Mouse (Mus musculus) intestine, embryonic 15.5 days (tissue): ENCODE results near the gene Csrnp1. TPM values are rescaled to one million over a fixed set of nuclear protein-coding genes. Genes with fewer than 3 reads are reported as not detected.
"Not testable (repeated sequence)": the region's sequence is repeated elsewhere in the genome, so short reads cannot be mapped to it uniquely, and the experiment has no call there.

ENCODE experiments used
- ATAC-seq: fragments of 200-750 bp; cut with Nextera tagmentation; 2 replicates; pipeline ENCODE4 v1.8.0; 2017; ENCODE audit warnings: moderate TSS enrichment, moderate library complexity
- H3K27ac ChIP-seq: fragments of 300-500 bp; sonication (generic); 2 replicates; pipeline ENCODE4 v1.5.1; 2015; ENCODE audit warnings: mild to moderate bottlenecking, inconsistent platforms
- H3K27me3 ChIP-seq: fragments of 300-500 bp; sonication (generic); replicated peaks from 2 replicates; pipeline ENCODE4 v1.6.1; 2015; ENCODE audit warnings: inconsistent platforms
- H3K36me3 ChIP-seq: fragments of 300-500 bp; sonication (generic); 2 replicates; pipeline ENCODE4 v1.6.1; 2015; ENCODE audit warnings: inconsistent platforms
- H3K4me1 ChIP-seq: fragments of 300-500 bp; sonication (generic); replicated peaks from 2 replicates; pipeline ENCODE4 v1.6.1; 2015; ENCODE audit warnings: inconsistent platforms
- H3K4me2 ChIP-seq: fragments of 300-500 bp; sonication (generic); replicated peaks from 2 replicates; pipeline ENCODE4 v1.6.1; 2015; ENCODE audit warnings: mild to moderate bottlenecking, inconsistent platforms
- H3K4me3 ChIP-seq: fragments of 300-500 bp; sonication (generic); replicated peaks from 2 replicates; pipeline ENCODE4 v1.5.1; 2015; ENCODE audit warnings: inconsistent platforms
- H3K9ac ChIP-seq: fragments of 300-500 bp; sonication (generic); 2 replicates; pipeline ENCODE4 v1.6.1; 2015; ENCODE audit warnings: inconsistent platforms
- H3K9me3 ChIP-seq: fragments of 300-500 bp; sonication (generic); 2 replicates; pipeline ENCODE4 v1.6.1; 2016; ENCODE audit warnings: inconsistent platforms
- WGBS: fragments of 180-500 bp; shearing (Covaris S2); methylation state at CpG from one replicate; pipeline ENCODE4 v1.1.7; 2015; 5-methylcytosine and 5-hydroxymethylcytosine counted together
- polyA plus RNA-seq: library from polyadenylated mRNA; unstranded; fragments of >200 nt; fragmentation: Nextera tagmentation; extraction: Ambion mirVana; gene quantifications from 2 replicates; pipeline ENCODE4 v1.2.1, GENCODE M21; 2015

Csrnp1 gene
- polyA plus RNA-seq, 1 experiment from 2014 or later: 5.3 TPM

GRCm38 (mm10) chr9:120014828-120015227, 30.4 kb upstream of the Csrnp1 start:
- no peak overlapping the region for H3K27ac ChIP-seq
- H3K36me3 ChIP-seq: no peaks in the 10 kb centered on the region
- ATAC-seq: no peak
- peaks cover 6% of the 10 kb centered on the region; the same call in 1 of the 2 replicates for H3K4me1 ChIP-seq
- WGBS: 51% methylated on average over 6 of the region's 6 CpGs
- no peaks in the 10 kb centered on the region for H3K9me3 ChIP-seq
- H3K4me2 ChIP-seq: no peak overlapping the region
- H3K9ac ChIP-seq: peak overlapping the region; percentile 8; the same call in 1 of the 2 replicates
- H3K27me3 ChIP-seq: no peaks in the 10 kb centered on the region
- no peak overlapping the region for H3K4me3 ChIP-seq

- Histone ChIP-seq H3K36me3 (no peaks in the 10 kb centered on the region), H3K9me3 (no peaks in the 10 kb centered on the region), H3K27ac (no peak overlapping the region), H3K9ac (no peak overlapping the region), H3K4me3 (no peak overlapping the region), H3K4me2 (no peak overlapping the region), H3K4me1 (peaks cover 6% of the 10 kb centered on the region; the same call in 1 of the 2 replicates), H3K27me3 (no peaks in the 10 kb centered on the region)
- no peak for ATAC-seq
- WGBS: 68% methylated on average over 11 of the region's 11 CpGs
These were observed 28.9 kb upstream of the Csrnp1 start for GRCm38 (mm10) chr9:120013251-120013820.

- peaks cover 6% of the 10 kb centered on the region; the same call in 1 of the 2 replicates for H3K4me1 ChIP-seq
- WGBS: 83% methylated on average over 5 of the region's 5 CpGs
- no peak overlapping the region for H3K4me3 ChIP-seq
- no peaks in the 10 kb centered on the region for H3K9me3 ChIP-seq
- no peak overlapping the region for H3K27ac ChIP-seq
- ATAC-seq: no peak
- H3K36me3 ChIP-seq: no peaks in the 10 kb centered on the region
- H3K9ac ChIP-seq: no peak overlapping the region
- no peak overlapping the region for H3K4me2 ChIP-seq
- no peaks in the 10 kb centered on the region for H3K27me3 ChIP-seq
These were observed 28.3 kb upstream of the Csrnp1 start for GRCm38 (mm10) chr9:120012781-120013180.

- H3K9ac ChIP-seq, H3K36me3 ChIP-seq, H3K27me3 ChIP-seq, H3K4me2 ChIP-seq, H3K4me3 ChIP-seq, H3K27ac ChIP-seq, H3K9me3 ChIP-seq, ATAC-seq, H3K4me1 ChIP-seq: not testable (repeated sequence)
- WGBS: 81% methylated on average over 6 of the region's 6 CpGs
These were observed 27.7 kb upstream of the Csrnp1 start for GRCm38 (mm10) chr9:120012161-120012560.

- Histone ChIP-seq H3K9ac (no peak overlapping the region), H3K36me3 (no peaks in the 10 kb centered on the region)
- WGBS: 1% methylated on average over 10 of the region's 10 CpGs
These were observed 27.1 kb upstream of the Csrnp1 start for GRCm38 (mm10) chr9:120011533-120011932.

GRCm38 (mm10) chr9:120010781-120011511, 26.5 kb upstream of the Csrnp1 start:
- H3K9ac ChIP-seq: 0 out of 2 replicates have a peak overlapping the region, but pooled peaks have one; percentile 30

More at GRCm38 (mm10) chr9:120011533-120011932, 27.1 kb upstream of the Csrnp1 start:
- peak; percentile 66 for ATAC-seq
- peak overlapping the region; percentile 63 for H3K27ac ChIP-seq
- peak overlapping the region; percentile 87 for H3K4me2 ChIP-seq
- peak overlapping the region; percentile 38 for H3K4me3 ChIP-seq
- H3K27me3 ChIP-seq: no peaks in the 10 kb centered on the region
- H3K4me1 ChIP-seq: peaks cover 6% of the 10 kb centered on the region; the same call in 1 of the 2 replicates
- no peaks in the 10 kb centered on the region for H3K9me3 ChIP-seq

GRCm38 (mm10) chr9:120009871-120010270, 25.4 kb upstream of the Csrnp1 start:
- no peak overlapping the region for H3K4me3 ChIP-seq
- no peak for ATAC-seq
- no peak overlapping the region for H3K27ac ChIP-seq
- no peaks in the 10 kb centered on the region for H3K27me3 ChIP-seq
- no peaks in the 10 kb centered on the region for H3K36me3 ChIP-seq
- H3K9ac ChIP-seq: no peak overlapping the region
- WGBS: 91% methylated on average over 3 of the region's 3 CpGs
- peaks cover 10% of the 10 kb centered on the region; the same call in 1 of the 2 replicates for H3K4me1 ChIP-seq
- no peak overlapping the region for H3K4me2 ChIP-seq
- no peaks in the 10 kb centered on the region for H3K9me3 ChIP-seq

More at GRCm38 (mm10) chr9:120010781-120011511, 26.5 kb upstream of the Csrnp1 start:
- 1% methylated on average over 55 of the region's 60 CpGs for WGBS
- H3K36me3 ChIP-seq: no peaks in the 10 kb centered on the region
- peak overlapping the region; percentile 38 for H3K4me3 ChIP-seq
- peak; percentile 95 for ATAC-seq
- H3K4me1 ChIP-seq: peaks cover 7% of the 10 kb centered on the region; the same call in 1 of the 2 replicates
- peak overlapping the region; percentile 63 for H3K27ac ChIP-seq
- H3K9me3 ChIP-seq: no peaks in the 10 kb centered on the region
- no peaks in the 10 kb centered on the region for H3K27me3 ChIP-seq
- H3K4me2 ChIP-seq: peak overlapping the region; percentile 87

- H3K36me3 ChIP-seq: no peaks in the 10 kb centered on the region
- peaks cover 10% of the 10 kb centered on the region; the same call in 1 of the 2 replicates for H3K4me1 ChIP-seq
- no peaks in the 10 kb centered on the region for H3K27me3 ChIP-seq
- 65% methylated on average over 7 of the region's 7 CpGs for WGBS
- no peaks in the 10 kb centered on the region for H3K9me3 ChIP-seq
- no peak for ATAC-seq
- H3K9ac ChIP-seq: no peak overlapping the region
- no peak overlapping the region for H3K4me3 ChIP-seq
- no peak overlapping the region for H3K27ac ChIP-seq
- no peak overlapping the region for H3K4me2 ChIP-seq
These were observed 24.9 kb upstream of the Csrnp1 start for GRCm38 (mm10) chr9:120009226-120009841.

GRCm38 (mm10) chr9:120007833-120008232, 23.4 kb upstream of the Csrnp1 start:
- no peak overlapping the region for H3K27ac ChIP-seq
- no peak for ATAC-seq
- H3K9me3 ChIP-seq: no peaks in the 10 kb centered on the region
- no peaks in the 10 kb centered on the region for H3K36me3 ChIP-seq
- peaks cover 10% of the 10 kb centered on the region; the same call in 1 of the 2 replicates for H3K4me1 ChIP-seq
- 88% methylated on average over 1 of the region's 1 CpGs for WGBS
- H3K27me3 ChIP-seq: no peaks in the 10 kb centered on the region
- no peak overlapping the region for H3K4me2 ChIP-seq
- H3K4me3 ChIP-seq: no peak overlapping the region
- no peak overlapping the region for H3K9ac ChIP-seq

GRCm38 (mm10) chr9:120005936-120006335, 21.5 kb upstream of the Csrnp1 start:
- Histone ChIP-seq H3K4me3 (no peak overlapping the region), H3K9ac (no peak overlapping the region), H3K4me2 (no peak overlapping the region), H3K27me3 (no peaks in the 10 kb centered on the region), H3K36me3 (no peaks in the 10 kb centered on the region), H3K4me1 (peaks cover 16% of the 10 kb centered on the region), H3K27ac (no peak overlapping the region), H3K9me3 (no peaks in the 10 kb centered on the region)
- ATAC-seq: no peak
- 41% methylated on average over 3 of the region's 3 CpGs for WGBS

- H3K9ac ChIP-seq: no peak overlapping the region
- 79% methylated on average over 5 of the region's 5 CpGs for WGBS
- no peak overlapping the region for H3K27ac ChIP-seq
- no peaks in the 10 kb centered on the region for H3K9me3 ChIP-seq
- H3K36me3 ChIP-seq: no peaks in the 10 kb centered on the region
- peaks cover 11% of the 10 kb centered on the region for H3K4me1 ChIP-seq
- no peak overlapping the region for H3K4me3 ChIP-seq
- no peak for ATAC-seq
- no peaks in the 10 kb centered on the region for H3K27me3 ChIP-seq
- H3K4me2 ChIP-seq: no peak overlapping the region
These were observed 18.4 kb upstream of the Csrnp1 start for GRCm38 (mm10) chr9:120002893-120003292.

- peaks cover 11% of the 10 kb centered on the region for H3K4me1 ChIP-seq
- H3K4me3 ChIP-seq: peak overlapping the region; percentile 38
- peak overlapping the region; percentile 70 for H3K4me2 ChIP-seq
- peak overlapping the region; percentile 79 for H3K27ac ChIP-seq
- peak overlapping the region; percentile 43 for H3K9ac ChIP-seq
- H3K9me3 ChIP-seq: no peaks in the 10 kb centered on the region
- no peaks in the 10 kb centered on the region for H3K27me3 ChIP-seq
- H3K36me3 ChIP-seq: no peaks in the 10 kb centered on the region
- ATAC-seq: peak; percentile 97
- 9% methylated on average over 31 of the region's 31 CpGs for WGBS
These were observed 17.7 kb upstream of the Csrnp1 start for GRCm38 (mm10) chr9:120001945-120002725.
